Mouse (Mus musculus) bone marrow macrophage, adult 2 months (primary cell): Measurements from ENCODE around the gene Vmn1r125. TPM values are rescaled to one million over a fixed set of nuclear protein-coding genes. Genes with fewer than 3 reads are reported as not detected.
"Not testable (repeated sequence)": the region's sequence is repeated elsewhere in the genome, so short reads cannot be mapped to it uniquely, and the experiment has no call there.

Experiments used
- H3K27ac ChIP-seq: 2 replicates; pipeline ENCODE4 v1.5.1; 2012; ENCODE audit warnings: low read depth, low read length; ENCODE audit not compliant: insufficient read depth
- H3K4me1 ChIP-seq: 2 replicates; pipeline ENCODE4 v1.6.1; 2012; ENCODE audit warnings: low read length; ENCODE audit not compliant: control insufficient read depth, insufficient read depth
- H3K4me3 ChIP-seq: 2 replicates; pipeline ENCODE4 v1.5.1; 2012; ENCODE audit warnings: mild to moderate bottlenecking, low read length, moderate library complexity; ENCODE audit not compliant: insufficient read depth
- polyA plus RNA-seq: library from polyadenylated mRNA; stranded (reverse); fragments of >200 nt; gene quantifications from 2 replicates; pipeline ENCODE4 v1.2.4, GENCODE M21; 2012; ENCODE audit not compliant: missing spikeins, insufficient read depth, insufficient read length

The Vmn1r125 gene
- polyA plus RNA-seq, result not detected in 2 replicates

DNA sequence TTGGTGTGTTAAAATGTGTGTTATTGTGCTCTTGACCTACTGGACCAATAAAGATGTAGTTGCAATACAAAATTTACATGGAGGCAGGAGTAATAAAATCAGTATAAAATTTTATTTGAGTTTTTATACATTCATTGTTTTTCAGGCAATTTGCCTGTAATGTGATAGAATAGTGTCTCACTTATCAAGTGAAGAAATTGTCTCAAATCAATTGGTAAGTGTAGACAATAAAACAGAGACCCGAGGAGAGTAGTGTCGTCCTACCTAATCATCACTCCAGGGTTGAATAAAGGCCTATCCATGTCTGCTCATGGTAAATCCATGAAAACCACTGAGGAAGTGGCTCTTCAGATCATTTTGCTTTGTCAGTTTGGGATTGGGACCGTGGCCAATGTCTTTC lies at the start of gene Vmn1r125:
Gene Vmn1r125 (plus strand): TSS at position 301 of the 400 bp plus-strand sequence.
- H3K4me3 ChIP-seq, H3K27ac ChIP-seq, H3K4me1 ChIP-seq: not testable (repeated sequence)

DNA sequence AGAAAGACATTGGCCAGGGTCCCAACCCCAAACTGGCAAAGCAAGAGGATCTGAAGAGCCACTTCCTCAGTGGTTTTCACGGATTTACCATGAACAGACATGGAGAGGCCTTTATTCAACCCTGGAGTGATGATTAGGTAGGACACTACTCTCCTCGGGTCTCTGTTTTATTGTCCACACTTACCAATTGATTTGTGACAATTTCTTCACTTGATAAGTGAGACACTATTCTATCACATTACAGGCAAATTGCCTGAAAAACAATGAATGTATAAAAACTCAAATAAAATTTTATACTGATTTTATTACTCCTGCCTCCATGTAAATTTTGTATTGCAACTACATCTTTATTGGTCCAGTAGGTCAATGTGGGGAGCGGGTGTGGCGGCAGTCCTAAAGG lies 11.5 kb upstream of the Vmn1r125 start, which contains the start of gene Vmn1r124:
Gene Vmn1r124 (minus strand): TSS at position 101 of the 400 bp plus-strand sequence.
- H3K4me1 ChIP-seq, H3K27ac ChIP-seq: not testable (repeated sequence)

DNA sequence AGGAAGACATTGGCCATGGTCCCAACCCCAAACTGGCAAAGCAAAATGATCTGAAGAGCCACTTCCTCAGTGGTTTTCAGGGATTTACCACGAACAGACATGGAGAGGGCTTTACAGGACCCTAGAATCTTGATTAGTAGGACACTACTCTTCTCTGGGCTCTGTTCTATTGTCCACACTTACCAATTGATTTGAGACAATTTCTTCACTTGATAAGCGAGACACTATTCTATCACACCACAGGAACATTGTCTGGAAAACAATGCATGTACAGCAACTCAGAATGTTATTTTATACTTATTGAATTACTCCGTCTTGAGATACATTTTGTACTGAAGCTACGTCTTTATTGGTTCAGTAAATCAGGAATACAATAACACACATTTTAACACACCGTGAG lies 29.4 kb downstream of the Vmn1r125 start, which contains the start of gene Vmn1r126:
Gene Vmn1r126 (minus strand): TSS at position 101 of the 400 bp plus-strand sequence.
- H3K4me3 ChIP-seq, H3K4me1 ChIP-seq, H3K27ac ChIP-seq: not testable (repeated sequence)

More for the DNA sequence above, 11.5 kb upstream of the Vmn1r125 start, which contains the start of gene Vmn1r124:
- not testable (repeated sequence) for H3K4me3 ChIP-seq

DNA sequence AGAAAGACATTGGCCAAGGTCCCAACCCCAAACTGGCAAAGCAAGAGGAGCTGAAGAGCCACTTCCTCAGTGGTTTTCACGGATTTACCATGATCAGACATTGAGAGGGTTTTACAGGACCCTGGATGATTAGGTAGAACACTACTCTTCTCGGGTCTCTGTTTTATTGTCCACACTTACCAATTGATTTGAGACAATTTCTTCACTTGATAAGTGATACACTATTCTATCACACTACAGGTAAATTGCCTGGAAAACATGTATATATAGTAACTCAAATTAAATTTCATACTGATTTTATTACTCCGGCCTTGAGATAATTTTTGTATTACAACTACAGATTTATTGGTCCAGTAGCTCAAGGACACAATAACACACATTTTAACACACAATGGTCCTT lies 47.8 kb downstream of the Vmn1r125 start, which contains the start of gene Vmn1r127:
Gene Vmn1r127 (minus strand): TSS at position 101 of the 400 bp plus-strand sequence.
- not testable (repeated sequence) for H3K4me1 ChIP-seq, H3K4me3 ChIP-seq, H3K27ac ChIP-seq

Other genes with a start within 250 kb of the Vmn1r125 start
- gene Vmn1r120, start 218.4 kb upstream of the Vmn1r125 start, polyA plus RNA-seq, result not detected in 2 replicates
- gene Vmn1r121, start 173.7 kb upstream of the Vmn1r125 start, polyA plus RNA-seq, result not detected in 2 replicates
- not detected in 2 replicates for gene Vmn1r122, start 138.1 kb upstream of the Vmn1r125 start, polyA plus RNA-seq
- gene Vmn1r123, start 110.0 kb upstream of the Vmn1r125 start, polyA plus RNA-seq, result not detected in 2 replicates
- not detected in 2 replicates for gene Gm5157, start 81.8 kb upstream of the Vmn1r125 start, polyA plus RNA-seq
- gene Vmn1r124, start 11.6 kb upstream of the Vmn1r125 start, polyA plus RNA-seq, result not detected in 2 replicates
- gene Vmn1r126, start 29.3 kb downstream of the Vmn1r125 start, polyA plus RNA-seq, result not detected in 2 replicates
- not detected in 2 replicates for gene Vmn1r127, start 47.7 kb downstream of the Vmn1r125 start, polyA plus RNA-seq
- gene Vmn1r128, start 77.2 kb downstream of the Vmn1r125 start, polyA plus RNA-seq, result not detected in 2 replicates
- not detected in 2 replicates for gene Vmn1r129, start 89.1 kb downstream of the Vmn1r125 start, polyA plus RNA-seq
- gene Gm6882, start 160.6 kb downstream of the Vmn1r125 start, polyA plus RNA-seq, result not detected in 2 replicates
- not detected in 2 replicates for gene Vmn1r130, start 239.6 kb downstream of the Vmn1r125 start, polyA plus RNA-seq